Mouse (Mus musculus) myocyte (in vitro differentiated cells): ENCODE measurements at regions not wholly inside any gene's neighbourhood (a gene's known extent, or its start where the extent isn't known, plus 50 kb on each side); places are given as distances from the start of the nearest gene placed in this dataset.

ENCODE experiments used
- H3K27me3 ChIP-seq: one replicate; pipeline ENCODE4 v1.6.1; 2011; ENCODE audit not compliant: control insufficient read depth, insufficient read depth, insufficient read length
- H3K36me3 ChIP-seq: one replicate; pipeline ENCODE4 v1.6.1; 2011; ENCODE audit not compliant: control insufficient read depth, insufficient read depth
- H3K4me2 ChIP-seq: one replicate; pipeline ENCODE4 v1.6.1; 2011; ENCODE audit warnings: low read depth, control low read depth
- H3K4me3 ChIP-seq: one replicate; pipeline ENCODE4 v1.5.1; 2011; ENCODE audit warnings: mild to moderate bottlenecking, control low read depth, moderate library complexity
- H3K79me2 ChIP-seq: one replicate; pipeline ENCODE4 v1.6.1; 2011; ENCODE audit not compliant: control insufficient read depth, insufficient read depth
- H3ac ChIP-seq: one replicate; pipeline ENCODE4 v1.6.1; 2011; ENCODE audit not compliant: control insufficient read depth, insufficient read length
- CEBPB ChIP-seq: IDR thresholded peaks from 2 replicates; pipeline ENCODE4 v1.6.1; 2011; ENCODE audit warnings: mild to moderate bottlenecking, moderate library complexity; ENCODE audit not compliant: poor library complexity, insufficient read depth, severe bottlenecking
- E2F4 ChIP-seq: IDR thresholded peaks from one replicate; pipeline ENCODE4 v1.6.1; 2011; ENCODE audit warnings: mild to moderate bottlenecking, control low read depth, moderate library complexity; ENCODE audit not compliant: insufficient read depth
- MAX ChIP-seq: IDR thresholded peaks from one replicate; pipeline ENCODE4 v1.6.1; 2011; ENCODE audit warnings: low read depth, mild to moderate bottlenecking, control low read depth
- MYOD1 ChIP-seq, 3 experiments: IDR thresholded peaks; one replicate each; pipeline ENCODE4 v1.6.1; 2011; ENCODE audit warnings: control low read depth in 2 of 3, low read depth in 2 of 3, mild to moderate bottlenecking in 2 of 3, moderate library complexity in 1 of 3; ENCODE audit not compliant: insufficient read length in 2 of 3, control insufficient read depth in 1 of 3
- MYOG ChIP-seq, 3 experiments: IDR thresholded peaks; one replicate each; pipeline ENCODE4 v1.6.1; 2011; ENCODE audit warnings: control low read depth in 2 of 3, low read depth in 2 of 3, mild to moderate bottlenecking in 2 of 3; ENCODE audit not compliant: insufficient read length in 2 of 3, control insufficient read depth in 1 of 3, insufficient read depth in 1 of 3
- POLR2A ChIP-seq: IDR thresholded peaks from one replicate; pipeline ENCODE4 v1.6.1; 2011; ENCODE audit warnings: low read depth, mild to moderate bottlenecking, control low read depth, moderate library complexity; ENCODE audit not compliant: insufficient read length
- POLR2AphosphoS2 ChIP-seq: IDR thresholded peaks from one replicate; pipeline ENCODE4 v1.6.1; 2011; ENCODE audit warnings: low read depth, control low read depth; ENCODE audit not compliant: insufficient read length
- REST ChIP-seq: IDR thresholded peaks from one replicate; pipeline ENCODE4 v1.6.1; 2011; ENCODE audit warnings: mild to moderate bottlenecking, control low read depth, moderate library complexity; ENCODE audit not compliant: insufficient read depth, insufficient read length
- SRF ChIP-seq: IDR thresholded peaks from one replicate; pipeline ENCODE4 v1.6.1; 2011; ENCODE audit warnings: low read depth; ENCODE audit not compliant: control insufficient read depth, insufficient read length
- TCF12 ChIP-seq: IDR thresholded peaks from one replicate; pipeline ENCODE4 v1.6.1; 2011; ENCODE audit warnings: mild to moderate bottlenecking, control low read depth; ENCODE audit not compliant: poor library complexity, insufficient read depth, severe bottlenecking
- TCF3 ChIP-seq: IDR thresholded peaks from one replicate; pipeline ENCODE4 v1.6.1; 2011; ENCODE audit warnings: low read depth, control low read depth; ENCODE audit not compliant: insufficient read length
- USF1 ChIP-seq: IDR thresholded peaks from one replicate; pipeline ENCODE4 v1.6.1; 2011; ENCODE audit warnings: low read depth, mild to moderate bottlenecking, control low read depth, moderate library complexity

DNA sequence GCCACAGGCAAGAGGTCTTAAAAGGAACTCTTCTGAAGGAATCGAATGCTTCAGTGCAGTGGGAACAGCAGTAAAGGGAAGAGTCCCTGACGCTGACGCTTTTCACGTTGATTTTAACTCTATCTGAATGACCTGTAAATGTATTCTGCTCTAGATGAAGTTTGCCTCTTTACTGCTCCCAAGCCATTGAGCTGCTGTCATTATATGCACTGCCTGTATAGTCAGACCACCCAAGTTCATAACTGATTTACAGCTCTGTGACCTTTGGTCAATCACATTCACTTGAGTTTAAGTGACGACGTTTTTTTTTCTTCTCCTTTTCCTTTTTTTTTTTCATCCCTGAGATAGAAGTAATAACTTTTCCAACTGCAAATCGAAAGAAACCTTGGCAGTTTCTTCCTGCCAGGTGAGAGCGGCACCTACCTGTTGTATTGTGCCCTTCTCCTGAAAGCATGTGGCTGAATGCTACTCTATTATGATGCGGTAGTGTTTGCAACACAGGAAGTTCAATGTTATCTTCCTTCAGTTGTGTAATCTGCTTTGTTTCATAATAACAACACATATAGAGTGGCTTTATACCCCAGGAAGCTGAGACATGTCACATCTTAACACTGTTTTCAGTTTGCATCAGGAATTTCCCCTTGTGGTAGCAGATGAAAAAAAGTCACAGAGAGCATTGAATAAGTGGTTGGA is 293.0 kb downstream of the Lipi start:
- H3ac ChIP-seq, result no peak overlapping the region
- no peaks in the 10 kb centered on the region for H3K36me3 ChIP-seq
- no peak overlapping the region for H3K4me2 ChIP-seq
- no peak overlapping the region for H3K4me3 ChIP-seq
- no peaks in the 10 kb centered on the region for H3K79me2 ChIP-seq
- no peaks in the 10 kb centered on the region for H3K27me3 ChIP-seq
- TF ChIP-seq TCF12, result no peak

DNA sequence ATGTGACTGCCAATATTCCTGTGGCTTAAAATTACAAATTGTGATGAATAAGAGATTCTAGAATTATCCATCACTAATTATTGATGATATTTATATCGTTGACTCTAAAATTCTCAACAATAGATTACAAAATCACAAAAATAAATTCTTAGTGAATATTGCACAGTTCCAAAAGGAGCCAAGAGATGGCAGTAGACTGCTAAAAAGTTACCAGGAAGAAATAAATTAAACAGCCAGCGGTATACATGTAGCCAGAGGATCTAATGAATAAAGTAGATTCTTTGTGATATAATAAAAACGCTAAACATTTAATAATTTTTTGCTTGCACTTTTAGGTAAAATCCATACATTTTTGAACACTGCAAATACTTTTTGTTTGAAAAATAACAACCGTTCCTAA is 294.7 kb downstream of the Lipi start:
- TF ChIP-seq MAX (no peak), REST (no peak), MYOG (IDR thresholded peaks at IDR 0.05; ENCODE audit: control insufficient read depth in 1 of 3, insufficient read depth in 1 of 3, insufficient read length in 2 of 3, low read depth in 2 of 3) (no peak), POLR2AphosphoS2 (no peak), POLR2A (no peak), TCF3 (no peak), E2F4 (no peak), MYOD1 (IDR thresholded peaks at IDR 0.05; ENCODE audit: control insufficient read depth in 1 of 3, insufficient read length in 2 of 3, low read depth in 2 of 3) (no peak), CEBPB (no peak), TCF12 (no peak), SRF (no peak), USF1 (no peak)
- no peak overlapping the region for H3K4me2 ChIP-seq

DNA sequence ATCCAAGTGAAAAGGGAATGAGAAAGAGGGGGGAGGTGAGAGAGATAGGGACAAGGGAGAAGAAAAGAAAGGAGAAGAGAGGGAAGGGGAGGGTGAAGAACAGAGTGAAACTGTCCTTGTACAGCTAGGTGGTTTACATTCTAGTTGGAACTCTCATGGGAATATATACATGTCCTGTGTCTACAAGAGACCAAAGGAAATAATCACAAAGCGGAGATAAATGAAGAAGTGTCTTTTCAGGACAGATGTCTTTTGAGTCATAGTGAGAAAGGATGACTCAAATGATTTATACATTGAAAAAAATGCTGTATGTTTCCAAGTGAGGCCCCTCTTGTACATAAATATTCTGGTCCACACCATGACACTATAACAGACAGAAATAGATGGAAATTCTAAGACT is 298.7 kb downstream of the Lipi start:
- Histone ChIP-seq H3K79me2 (no peaks in the 10 kb centered on the region), H3K4me2 (no peak overlapping the region), H3K36me3 (no peaks in the 10 kb centered on the region), H3K27me3 (no peaks in the 10 kb centered on the region), H3K4me3 (no peak overlapping the region), H3ac (no peak overlapping the region)
- TF ChIP-seq REST (no peak), USF1 (no peak), MYOD1 (IDR thresholded peaks at IDR 0.05; ENCODE audit: control insufficient read depth in 1 of 3, insufficient read length in 2 of 3, low read depth in 2 of 3) (no peak), POLR2A (no peak), SRF (no peak), MAX (no peak), MYOG (IDR thresholded peaks at IDR 0.05; ENCODE audit: control insufficient read depth in 1 of 3, insufficient read depth in 1 of 3, insufficient read length in 2 of 3, low read depth in 2 of 3) (no peak), TCF3 (no peak), CEBPB (no peak), POLR2AphosphoS2 (no peak)

More for the DNA sequence above, 294.7 kb downstream of the Lipi start:
- Histone ChIP-seq H3ac (no peak overlapping the region), H3K36me3 (no peaks in the 10 kb centered on the region), H3K4me3 (no peak overlapping the region), H3K79me2 (no peaks in the 10 kb centered on the region), H3K27me3 (no peaks in the 10 kb centered on the region)

DNA sequence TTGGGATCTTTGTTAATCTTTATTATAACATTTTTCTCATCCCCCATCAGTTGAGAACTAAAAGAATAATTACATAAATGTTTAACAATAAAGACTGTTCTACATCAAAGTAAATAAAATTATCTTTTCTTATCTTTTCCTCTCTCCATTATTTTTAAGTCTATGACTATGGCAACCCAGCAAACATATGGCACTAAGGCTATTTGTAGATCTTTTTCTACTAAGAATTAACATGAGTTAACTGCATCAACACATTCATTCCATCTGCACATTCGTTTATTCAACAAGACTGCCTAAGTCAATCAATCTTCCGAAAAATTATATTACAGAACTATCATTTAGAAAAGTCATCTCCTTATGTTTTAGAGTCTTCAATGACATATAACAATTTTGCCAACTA is 300.1 kb downstream of the Lipi start:
- Histone ChIP-seq H3K36me3 (no peaks in the 10 kb centered on the region), H3ac (no peak overlapping the region), H3K27me3 (no peaks in the 10 kb centered on the region), H3K79me2 (no peaks in the 10 kb centered on the region), H3K4me2 (no peak overlapping the region), H3K4me3 (no peak overlapping the region)
- TF ChIP-seq REST, result no peak
- no peak for TF ChIP-seq E2F4
- no peak for TF ChIP-seq MAX
- no peak for TF ChIP-seq TCF12
- no peak for TF ChIP-seq POLR2A
- no peak for TF ChIP-seq CEBPB
- no peak for TF ChIP-seq TCF3
- TF ChIP-seq USF1, result no peak
- no peak for TF ChIP-seq POLR2AphosphoS2
- TF ChIP-seq MYOG (IDR thresholded peaks at IDR 0.05; ENCODE audit: control insufficient read depth in 1 of 3, insufficient read depth in 1 of 3, insufficient read length in 2 of 3, low read depth in 2 of 3), result no peak
- no peak for TF ChIP-seq MYOD1 (IDR thresholded peaks at IDR 0.05; ENCODE audit: control insufficient read depth in 1 of 3, insufficient read length in 2 of 3, low read depth in 2 of 3)
- no peak for TF ChIP-seq SRF

DNA sequence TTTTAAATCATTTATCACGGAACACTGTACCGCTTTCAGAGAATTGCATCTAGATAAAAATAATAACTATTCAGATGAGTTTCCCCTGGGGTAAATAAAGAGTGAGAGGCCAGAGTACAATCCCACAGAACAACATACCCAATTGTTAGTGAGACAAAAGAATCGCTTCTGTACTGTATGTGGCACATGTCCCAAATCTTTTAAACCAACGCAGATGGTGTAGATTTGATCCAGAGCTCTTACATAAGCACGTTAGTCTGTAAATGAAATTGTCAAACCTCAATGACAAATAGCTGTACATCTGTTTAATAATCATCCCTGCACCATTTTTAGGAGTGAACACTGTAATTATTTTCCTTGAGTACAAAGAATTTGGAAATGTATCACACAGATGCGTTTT is 322.0 kb downstream of the Lipi start:
- Histone ChIP-seq H3K79me2 (no peaks in the 10 kb centered on the region), H3K4me2 (no peak overlapping the region), H3K27me3 (no peaks in the 10 kb centered on the region), H3ac (no peak overlapping the region), H3K4me3 (no peak overlapping the region), H3K36me3 (no peaks in the 10 kb centered on the region)
- TF ChIP-seq MAX (no peak), REST (no peak), TCF3 (no peak), USF1 (no peak), CEBPB (no peak), MYOD1 (IDR thresholded peaks at IDR 0.05; ENCODE audit: control insufficient read depth in 1 of 3, insufficient read length in 2 of 3, low read depth in 2 of 3) (no peak), POLR2AphosphoS2 (no peak), SRF (no peak), E2F4 (no peak), MYOG (IDR thresholded peaks at IDR 0.05; ENCODE audit: control insufficient read depth in 1 of 3, insufficient read depth in 1 of 3, insufficient read length in 2 of 3, low read depth in 2 of 3) (no peak), POLR2A (no peak), TCF12 (no peak)
